Mouse (Mus musculus): ENCODE measurements around the gene Gm9803. TPM values are rescaled to one million over a fixed set of nuclear protein-coding genes. Genes with fewer than 3 reads are reported as not detected.

Gene Gm9803
- polyA plus RNA-seq (2015; fragmentation: Nextera tagmentation; extraction: Ambion mirVana): 9.6 and 14.4 TPM in 2 replicates

DNA sequence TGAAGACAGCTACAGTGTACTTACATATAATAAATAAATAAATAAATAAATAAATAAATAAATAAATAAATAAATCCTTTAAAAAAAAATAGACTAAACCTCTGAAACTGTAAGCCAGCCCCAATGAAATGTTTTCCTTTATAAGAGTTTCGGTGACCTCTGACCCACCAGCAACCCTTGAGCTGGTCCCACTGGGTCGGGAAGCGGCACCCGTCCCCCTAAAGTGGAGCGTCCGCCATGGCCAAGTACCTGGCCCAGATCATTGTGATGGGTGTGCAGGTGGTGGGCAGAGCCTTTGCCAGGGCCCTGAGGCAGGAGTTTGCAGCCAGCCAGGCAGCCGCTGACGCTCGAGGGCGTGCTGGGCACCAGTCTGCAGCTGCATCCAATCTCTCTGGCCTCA is at the start of gene Gm9803:
Gm9803 (plus strand) TSS at position 154 of the 400 bp plus-strand sequence.

DNA sequence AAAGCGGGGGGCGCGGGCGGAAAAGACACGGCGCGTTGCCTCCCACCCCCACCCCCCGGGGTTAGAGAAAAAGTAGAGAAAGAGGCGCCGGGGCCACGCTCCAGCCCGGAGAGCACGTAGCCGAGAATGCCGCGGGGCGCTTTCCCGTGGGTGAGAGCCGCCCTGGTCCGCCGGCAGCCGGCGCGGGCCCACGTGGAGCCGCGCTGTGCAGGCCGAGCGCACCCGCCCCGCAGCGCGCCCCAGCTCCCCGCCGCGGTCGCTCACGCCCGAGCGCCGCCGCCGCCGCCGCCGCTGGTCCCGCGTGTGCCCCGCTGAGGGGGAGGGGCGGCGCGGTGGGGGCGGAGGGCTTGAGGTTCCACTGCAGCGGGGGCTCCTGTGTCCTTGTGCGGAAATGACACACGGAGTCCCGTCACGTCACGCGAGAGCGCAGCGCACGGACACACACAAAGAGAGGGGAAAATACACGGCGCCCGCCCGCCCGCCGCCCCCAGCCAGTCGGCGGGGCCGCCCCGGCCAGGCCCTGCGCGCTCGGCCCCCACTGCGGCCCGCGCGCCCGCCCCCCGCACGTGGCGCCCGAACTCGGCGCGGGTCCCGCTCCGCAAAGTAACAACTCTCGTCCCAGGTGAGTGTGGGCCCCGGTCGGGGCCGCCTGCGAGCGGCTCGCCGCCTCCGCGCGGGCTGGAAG is 45.0 kb upstream of the Gm9803 start, which contains the start of gene Bend3:
Bend3 (plus strand) TSS at position 81 of the 685 bp plus-strand sequence.

DNA sequence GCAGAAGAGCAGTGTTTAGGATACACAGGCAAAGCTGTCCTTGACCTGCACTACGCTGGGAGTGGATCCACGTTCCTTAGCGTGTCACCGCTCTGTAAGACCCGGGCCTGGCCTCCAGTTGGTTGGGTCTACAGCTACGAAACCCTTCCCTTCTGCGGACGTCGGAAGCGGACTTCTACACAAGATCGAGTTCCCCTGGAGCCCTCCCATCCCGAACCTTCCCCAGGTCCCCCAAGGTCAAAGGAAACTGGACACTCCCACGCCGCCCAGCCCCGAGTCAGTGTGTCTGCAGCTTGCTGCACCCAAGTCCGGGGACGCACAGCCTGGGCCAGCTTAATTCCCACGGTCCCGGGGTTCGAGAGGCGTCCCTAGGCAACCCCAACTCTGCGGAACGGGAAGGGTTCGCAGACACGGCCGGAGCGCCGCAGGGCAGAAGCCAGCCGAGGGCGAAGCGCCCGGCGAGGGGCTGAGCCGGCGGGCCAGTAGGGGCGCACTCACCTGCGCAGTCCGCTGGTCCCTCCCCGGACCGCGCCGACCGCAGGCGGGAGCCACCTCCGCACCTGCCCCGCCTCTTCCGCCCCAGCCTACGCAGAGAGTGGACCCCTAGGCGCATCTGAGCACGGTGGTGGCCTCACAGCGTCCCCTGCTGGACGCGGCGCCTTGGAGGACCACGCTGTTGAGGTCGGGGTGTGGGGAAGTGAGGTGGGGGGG is 16.7 kb downstream of the Gm9803 start, which contains the start of gene 1700021F05Rik:
1700021F05Rik (minus strand) TSS at position 553 of the 711 bp plus-strand sequence.

Other genes with a start within 250 kb of the Gm9803 start
- gene Bend3, start 45.3 kb upstream of the Gm9803 start, polyA plus RNA-seq (2015; fragmentation: Nextera tagmentation; extraction: Ambion mirVana): 1.2 TPM in 2 replicates
- gene 1700021F05Rik, start 16.9 kb downstream of the Gm9803 start, polyA plus RNA-seq (2015; fragmentation: Nextera tagmentation; extraction: Ambion mirVana): 32.7 TPM in 2 replicates
- gene Cd24a, start 54.2 kb downstream of the Gm9803 start, polyA plus RNA-seq (2015; fragmentation: Nextera tagmentation; extraction: Ambion mirVana): 787 and 927 TPM in 2 replicates

Measured in spleen, postnatal 0 days (tissue).